Mouse (Mus musculus) layer of hippocampus, adult 11-12 months (tissue): ENCODE measurements around the gene Fsd2.

ENCODE experiments used
- DNase-seq: peaks from one replicate; pipeline ENCODE4 v3.0.0; 2022; ENCODE audit warnings: low spot score

Fsd2 gene

DNA sequence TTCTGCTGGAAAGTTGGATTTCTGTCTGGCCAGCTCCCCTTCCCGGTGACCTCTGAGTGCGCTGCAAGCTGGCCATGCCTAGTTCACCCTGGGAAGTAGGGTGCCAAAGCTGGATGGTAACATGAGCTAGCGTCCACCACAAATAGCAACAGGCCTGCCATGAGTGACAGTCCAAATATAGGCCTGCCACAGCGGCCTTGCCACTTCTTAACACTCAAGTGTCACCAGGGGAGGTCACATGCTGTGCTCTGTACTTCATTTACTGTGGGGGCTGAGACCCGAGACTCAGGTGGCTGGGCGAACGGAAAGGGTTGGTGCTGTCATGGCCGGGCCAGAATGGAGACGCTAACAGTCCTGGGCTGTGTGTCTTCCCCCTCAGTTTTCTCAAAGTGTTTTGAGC lies at the start of gene Fsd2:
Fsd2 (minus strand) TSS at position 53 of the 400 bp plus-strand sequence.
- DNase-seq = no peak

DNA sequence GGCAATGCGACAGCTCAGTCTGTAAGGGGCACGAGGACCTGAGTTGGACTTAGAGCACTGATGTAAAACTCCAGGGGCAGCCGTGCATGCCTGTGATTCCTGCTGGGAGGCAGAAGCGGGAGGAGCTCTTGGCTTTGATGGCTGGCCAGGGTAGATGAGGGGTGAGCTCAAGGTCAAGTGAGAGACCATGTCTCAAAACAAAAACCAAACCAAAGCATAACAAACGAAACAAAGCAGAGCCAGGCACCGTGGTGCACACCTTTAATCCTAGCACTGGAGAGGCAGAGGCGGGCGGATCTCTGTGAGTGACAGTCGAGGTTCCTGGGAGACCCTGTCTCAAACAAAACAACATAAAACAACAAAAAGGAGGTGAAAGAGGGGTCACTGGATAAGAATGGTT lies 48.3 kb upstream of the Fsd2 start:
- no peak for DNase-seq

DNA sequence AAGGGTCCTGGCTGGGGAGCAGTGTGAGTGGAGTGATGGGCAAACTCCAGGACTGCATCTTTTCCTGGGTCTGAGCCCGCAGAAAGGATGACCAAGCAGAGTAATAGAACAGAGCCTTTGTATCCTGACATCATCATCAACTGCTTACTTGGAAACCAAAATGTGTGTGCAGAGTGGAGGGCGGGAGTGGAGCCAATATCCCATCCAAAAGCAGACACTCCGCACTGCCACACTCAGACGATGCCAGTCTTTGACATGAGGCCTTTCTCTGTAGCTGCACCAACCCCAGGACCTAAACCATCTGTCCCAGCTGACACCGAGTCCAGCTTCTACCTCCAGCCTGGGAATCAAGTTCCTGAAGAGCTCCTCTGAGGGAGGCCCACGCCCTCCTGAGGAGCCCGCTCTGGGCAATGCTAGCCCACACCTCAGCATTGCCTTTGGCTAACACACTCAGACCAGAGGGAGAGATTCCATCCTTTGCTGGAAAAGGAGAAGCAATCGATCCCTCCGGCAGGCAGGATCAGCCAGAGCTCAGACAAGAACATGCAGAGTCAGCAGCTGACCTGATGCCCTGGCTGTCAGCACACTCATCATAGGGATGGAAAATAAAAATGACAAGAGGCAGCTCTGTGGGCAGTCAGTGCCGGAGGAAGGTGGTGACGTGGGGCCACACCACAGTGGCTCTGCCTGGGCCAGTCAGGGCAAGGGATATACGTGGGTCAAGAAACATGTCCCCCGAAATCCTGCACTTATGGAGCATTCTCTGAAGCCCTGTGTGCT lies 46.3 kb upstream of the Fsd2 start:
- DNase-seq = no peak

DNA sequence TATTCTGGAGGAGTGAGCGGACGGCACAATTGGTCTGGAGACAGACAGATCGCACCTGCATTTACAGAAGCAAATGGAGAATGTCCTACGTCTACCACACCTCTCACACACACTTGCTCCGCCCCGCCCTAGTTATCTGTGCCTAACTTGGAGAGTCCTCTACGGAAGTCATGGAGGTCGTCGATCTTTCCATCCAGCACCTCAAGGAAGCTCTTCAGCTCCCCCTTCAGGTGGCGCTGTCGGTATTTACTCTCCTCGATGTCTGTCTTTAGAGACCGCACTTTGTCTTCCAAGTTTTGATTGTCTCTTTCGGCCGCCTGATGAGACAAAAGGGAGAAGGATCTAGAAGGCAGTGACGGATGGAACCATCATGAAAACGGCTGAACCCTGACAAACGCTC lies 43.4 kb upstream of the Fsd2 start:
- DNase-seq = peak; percentile 21

DNA sequence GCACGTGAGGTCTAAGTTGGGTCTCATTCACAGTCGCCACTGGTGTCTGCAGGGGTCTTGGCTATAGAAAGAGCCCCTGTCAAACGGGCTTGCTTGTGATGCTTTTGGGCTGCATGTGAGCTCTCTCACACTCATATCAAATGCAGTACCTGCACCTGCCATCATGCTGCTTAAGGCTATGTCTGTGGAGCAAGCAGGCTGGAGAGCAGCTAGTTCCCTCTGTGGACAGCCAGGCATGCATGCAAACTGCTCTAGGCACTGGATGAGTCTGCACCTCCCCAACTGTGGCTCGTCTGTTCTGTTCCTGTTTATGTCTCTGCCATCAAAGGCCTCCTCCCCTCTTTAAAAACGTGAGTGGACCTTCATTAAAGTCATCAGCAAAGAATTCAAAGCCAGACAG lies 39.7 kb upstream of the Fsd2 start:
- DNase-seq = no peak

DNA sequence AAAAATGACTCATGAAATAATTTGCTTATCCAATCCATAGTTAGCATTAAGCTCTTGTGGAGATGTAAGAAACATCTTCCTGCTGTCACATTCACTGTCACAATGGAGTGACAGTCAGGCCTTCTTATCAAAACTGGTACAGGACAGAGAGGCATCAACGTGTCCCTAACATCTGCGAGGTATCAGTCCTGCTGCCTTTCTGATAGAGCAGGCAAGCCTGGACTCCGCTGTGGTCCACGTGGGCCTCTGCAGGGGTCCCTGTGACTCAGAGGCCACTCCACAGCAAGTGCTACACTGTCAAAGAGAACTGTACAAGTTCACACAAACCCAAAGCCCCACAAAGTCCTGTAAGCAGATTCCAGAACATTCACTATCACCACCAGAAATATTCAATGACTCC lies 38.7 kb upstream of the Fsd2 start:
- DNase-seq = no peak

DNA sequence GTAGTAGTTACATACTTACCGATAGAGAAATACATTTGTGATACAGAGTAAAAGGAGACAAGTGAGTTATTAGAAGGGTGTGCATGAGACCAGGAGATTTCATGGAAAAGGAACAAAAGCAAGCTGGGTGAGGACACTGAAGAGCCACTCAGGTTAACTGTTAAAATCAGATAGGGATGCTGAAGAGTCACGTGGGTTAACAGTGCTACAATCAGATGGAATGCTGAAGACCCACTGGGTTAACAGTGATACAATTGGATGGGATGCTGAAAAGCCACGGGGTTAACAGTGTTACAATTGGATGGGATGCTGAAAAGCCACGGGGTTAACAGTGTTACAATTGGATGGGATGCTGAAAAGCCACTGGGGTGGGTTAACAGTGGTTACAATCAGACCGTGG lies 38.2 kb upstream of the Fsd2 start:
- DNase-seq = no peak

DNA sequence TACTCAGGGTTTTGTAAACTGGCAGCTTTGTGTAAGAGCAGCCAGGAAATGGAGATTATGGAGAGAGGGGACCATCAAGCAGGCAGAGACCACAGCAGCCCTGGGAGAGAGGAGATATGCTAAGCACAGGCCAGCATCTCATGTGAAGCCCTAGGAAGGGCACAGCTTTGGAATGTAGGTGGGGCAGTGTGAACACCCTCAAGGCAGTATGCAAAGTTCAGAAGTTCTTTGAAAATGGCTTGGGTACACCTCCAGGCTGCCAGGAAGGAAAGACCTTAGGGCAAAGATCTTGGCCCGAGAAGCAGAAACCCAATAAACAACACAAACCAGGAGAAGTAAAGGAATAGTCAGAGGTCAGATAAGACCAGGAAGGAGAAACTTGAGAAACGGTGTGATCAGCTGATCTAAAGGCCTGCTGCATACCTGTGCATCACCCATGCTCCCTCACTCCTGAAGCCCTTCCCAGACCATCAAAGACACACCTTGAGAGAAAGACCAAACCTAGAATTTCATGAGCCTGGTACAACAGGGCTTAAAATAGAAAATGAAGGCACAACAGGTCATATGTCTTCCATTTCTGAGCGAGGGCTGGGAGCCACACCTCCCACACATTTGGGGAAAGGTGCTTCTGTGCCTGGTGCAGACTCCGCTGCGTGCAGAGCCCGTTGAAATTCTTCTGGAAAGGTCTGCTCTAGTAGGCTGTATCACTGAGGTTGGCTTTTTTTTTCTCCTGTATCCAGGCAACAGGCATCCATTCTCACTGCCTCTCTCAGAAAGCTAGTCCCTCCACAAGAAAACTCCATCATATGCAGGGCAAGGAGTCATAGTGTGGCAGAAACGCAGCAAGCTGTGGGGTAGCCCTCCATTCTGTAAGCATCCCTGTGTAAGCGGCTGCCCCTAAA lies 32.9 kb upstream of the Fsd2 start:
- DNase-seq = peak; percentile 18

DNA sequence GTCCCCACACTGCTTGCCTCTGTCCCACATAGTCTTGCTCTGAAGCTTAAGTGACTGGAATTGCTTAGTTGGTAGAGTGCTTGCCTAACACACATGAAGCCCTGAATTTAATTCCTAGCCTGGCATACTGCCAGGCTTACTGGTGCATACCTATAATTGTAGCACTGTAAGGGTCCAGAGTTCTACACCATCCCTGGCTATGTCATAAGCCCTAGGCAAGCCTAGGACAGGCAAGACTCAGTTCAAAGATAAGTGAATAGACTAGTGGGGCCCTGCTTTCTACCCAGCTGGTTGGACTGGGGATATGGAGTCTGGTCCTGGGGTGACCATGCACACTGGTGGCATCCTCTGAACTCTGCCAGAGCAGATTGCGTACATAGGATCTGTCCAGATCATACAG lies 30.9 kb upstream of the Fsd2 start:
- no peak for DNase-seq

DNA sequence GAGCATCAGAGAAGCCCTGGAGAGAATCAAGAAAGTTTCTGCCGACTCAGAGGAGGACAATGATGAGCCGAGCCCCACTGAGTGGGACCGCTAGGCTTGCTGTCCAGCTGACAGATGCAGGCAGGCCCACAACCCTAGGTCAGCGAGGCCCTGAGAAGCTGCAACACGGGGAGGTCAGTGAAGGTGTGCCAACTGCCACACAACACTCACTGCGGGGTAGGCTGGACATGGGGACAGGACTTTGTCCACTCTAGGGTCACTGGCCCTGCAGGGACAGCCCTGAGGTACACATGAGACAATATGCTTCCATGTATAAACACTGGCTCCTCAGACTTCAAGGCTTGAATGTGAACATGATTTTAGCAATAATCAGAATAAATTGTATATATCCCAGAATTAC lies 29.3 kb upstream of the Fsd2 start:
- DNase-seq = no peak

DNA sequence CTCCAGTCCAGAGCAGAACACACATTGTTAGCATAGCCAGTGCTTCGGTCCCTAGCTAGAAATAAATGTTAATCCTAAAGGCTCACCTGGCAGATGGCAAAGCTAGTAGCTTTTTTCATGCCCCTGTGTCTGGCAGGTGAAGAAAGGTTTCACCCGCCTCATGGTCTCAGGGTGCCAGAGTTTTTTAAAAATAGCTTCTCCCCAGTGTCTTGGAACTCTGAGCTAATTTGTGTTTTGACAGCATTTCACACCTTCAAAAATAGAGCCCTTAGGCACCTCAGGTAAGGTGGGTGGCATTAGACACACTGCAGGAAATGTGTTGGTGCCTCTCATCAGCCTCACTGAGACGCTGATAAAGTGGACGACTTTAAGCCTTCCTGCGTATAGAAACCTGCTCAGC lies 28.3 kb upstream of the Fsd2 start:
- DNase-seq = no peak

DNA sequence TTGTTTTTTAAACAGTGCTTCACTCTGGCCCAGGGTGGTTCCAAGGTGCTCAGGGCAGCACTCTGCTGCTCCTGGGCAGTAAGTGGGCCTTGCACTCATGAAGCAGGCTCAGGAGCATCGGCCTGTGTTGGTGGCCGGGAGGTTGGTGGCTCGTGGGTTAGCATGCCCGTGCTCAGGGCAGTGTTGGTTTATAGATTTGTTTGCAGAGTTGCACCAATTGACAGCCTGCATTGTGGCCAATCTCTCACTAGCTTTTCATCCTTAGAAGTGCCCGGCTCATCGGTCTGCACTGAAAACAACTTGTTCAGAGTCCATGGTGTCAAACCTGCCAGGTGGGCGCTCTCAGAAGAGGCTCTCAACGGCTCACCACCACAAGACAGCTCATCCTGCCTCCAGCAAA lies 26.6 kb upstream of the Fsd2 start:
- DNase-seq = no peak

DNA sequence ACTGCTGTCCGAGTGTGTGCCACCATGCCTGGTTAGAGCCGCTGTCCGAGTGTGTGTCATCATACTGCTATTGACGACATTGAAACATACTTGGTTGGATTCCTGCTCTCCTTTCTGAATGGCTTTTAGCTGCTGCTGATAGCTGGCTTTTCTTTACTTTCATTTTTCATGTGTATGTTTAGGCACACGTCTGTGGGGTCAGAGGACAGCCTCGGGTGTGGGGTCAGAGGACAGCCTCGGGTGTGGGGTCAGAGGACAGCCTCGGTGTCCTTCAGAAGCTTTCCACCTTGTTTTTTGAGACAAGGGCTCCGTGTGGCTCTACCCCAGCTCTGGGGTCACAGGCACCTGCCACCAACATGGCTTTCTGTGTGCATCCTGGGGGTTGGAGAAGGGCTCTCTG lies 25.9 kb upstream of the Fsd2 start:
- no peak for DNase-seq

DNA sequence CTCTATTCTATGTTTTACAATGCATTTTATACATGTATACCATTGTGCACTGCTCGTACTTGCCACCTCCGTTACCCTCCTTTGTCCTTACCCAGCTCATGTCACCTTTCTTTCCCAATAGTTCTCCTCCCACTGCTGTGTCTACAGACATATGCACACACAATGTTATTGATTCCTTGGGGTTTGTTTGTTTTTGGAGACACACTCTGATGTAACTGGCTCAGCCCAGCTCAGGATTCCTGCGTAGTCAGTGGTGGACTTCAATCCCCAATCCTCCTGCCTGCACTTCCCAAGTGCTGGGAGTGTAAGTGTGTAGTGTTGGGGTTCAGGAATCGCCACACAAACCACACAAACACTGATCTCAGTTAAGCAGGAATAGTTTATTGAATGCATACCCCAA lies 20.5 kb upstream of the Fsd2 start:
- DNase-seq = no peak

DNA sequence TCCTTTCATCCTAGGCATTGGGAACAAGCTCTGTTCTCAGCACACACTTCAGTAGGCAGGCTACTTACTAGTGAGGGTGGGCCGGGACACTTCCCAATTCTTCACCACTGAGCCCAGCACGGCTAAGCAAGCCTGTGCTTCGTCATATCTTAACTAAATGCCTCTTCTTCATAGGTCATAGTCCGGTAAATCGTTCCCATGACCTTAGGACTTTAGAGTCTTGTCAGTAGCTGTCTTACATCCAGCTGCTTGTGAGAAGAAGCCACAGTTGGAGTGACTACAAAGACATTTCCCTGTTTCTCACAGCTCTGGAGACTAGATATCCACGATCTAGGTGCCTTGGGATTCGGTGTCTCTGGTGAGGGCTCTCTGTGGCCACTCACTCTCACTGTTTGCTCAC lies 18.6 kb upstream of the Fsd2 start:
- no peak for DNase-seq

DNA sequence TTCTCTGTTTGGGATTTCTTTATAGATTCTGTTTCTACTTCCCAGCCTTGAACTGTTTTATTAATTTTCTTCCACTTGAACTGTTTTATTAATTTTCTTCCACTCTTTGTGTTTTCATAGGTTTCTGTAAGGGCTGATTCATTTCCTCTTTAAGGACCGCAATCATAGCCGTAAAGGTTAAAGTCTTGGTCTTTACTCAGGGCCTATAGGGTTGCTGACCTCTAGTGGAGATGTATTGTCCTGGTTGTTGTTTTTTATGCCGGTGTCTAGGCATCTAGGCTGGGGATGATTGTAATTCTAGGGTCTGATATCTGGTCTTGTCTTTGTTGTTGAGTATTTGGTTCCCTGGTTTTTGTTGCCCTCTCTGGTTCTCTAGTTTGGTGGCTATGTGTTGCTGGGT lies 16.8 kb upstream of the Fsd2 start:
- no peak for DNase-seq

DNA sequence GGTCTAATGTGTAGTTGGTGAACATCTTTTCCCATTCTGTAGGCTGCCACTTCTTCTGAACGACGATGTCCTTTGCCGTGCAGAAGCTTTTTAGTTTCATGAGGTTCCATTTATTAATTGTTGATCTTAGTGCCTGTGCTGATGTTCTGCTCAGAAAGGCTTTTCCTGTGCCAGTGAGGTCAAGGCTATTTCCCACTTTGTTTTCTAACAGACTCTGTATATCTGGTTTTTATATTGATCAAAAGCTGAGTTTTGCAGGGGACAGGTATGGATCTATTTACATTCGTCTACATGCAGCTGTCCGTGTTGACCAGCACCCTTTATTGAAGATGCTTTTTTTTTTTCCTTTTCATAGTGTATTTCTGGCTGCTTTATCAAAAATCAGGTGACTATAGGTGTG lies 12.6 kb upstream of the Fsd2 start:
- DNase-seq = no peak

DNA sequence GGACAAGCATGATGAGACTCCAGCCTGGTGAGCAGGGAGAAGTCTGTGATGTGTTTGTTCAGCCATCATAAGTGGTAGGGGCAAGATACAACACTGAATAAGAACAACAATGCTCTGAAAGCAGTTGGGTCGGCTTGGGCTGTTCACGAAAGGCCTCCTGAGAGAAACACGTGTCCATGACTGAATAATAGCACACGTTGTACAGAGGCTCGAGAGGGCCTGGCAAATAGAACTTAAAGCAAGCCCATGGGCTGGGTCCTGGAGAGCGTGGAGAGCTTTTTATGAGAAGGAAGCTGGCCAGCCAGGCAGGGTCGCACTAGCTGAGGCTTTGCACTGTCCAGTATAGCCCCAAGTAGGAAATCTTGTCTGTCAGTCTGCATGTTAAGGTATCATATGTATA lies 11.7 kb upstream of the Fsd2 start:
- DNase-seq = no peak

DNA sequence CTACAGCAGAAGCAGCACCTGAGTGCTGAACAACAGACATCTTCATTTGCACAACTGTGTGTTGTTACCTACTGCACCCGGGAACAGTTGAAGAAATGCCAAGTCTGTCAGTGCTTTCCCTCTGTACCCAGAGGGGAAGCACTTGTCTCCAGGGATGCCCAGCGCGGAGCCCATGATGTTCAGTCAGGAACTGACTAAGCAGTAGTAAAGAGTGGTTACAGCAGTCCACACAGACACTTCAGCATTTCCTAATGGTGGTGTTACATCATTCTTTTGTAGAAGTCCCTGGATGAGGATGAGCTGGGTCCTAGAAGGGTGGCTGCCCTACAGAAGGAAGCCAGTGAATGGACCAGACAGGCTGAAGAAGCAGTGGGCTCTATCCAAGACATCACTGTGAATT lies 11.1 kb upstream of the Fsd2 start:
- DNase-seq = no peak

DNA sequence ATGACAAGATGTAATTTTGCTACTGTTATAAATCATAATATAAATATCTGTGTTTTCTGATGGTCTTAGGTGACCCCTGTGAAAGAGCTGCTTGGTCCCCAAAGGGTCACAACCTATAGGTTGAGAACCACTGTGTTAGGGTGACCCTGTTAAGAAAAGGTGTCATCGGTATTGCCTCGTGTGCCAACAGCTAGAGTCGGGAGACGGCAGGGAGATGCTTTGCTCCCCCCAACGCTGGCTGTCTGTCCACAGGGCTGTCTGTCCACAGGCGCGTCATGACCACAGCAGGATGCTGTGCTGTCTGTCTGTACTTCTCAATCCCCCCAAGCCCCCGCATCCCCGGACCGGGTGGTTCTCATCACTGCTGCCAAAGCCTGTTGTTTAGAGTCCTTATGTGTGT lies 8.9 kb upstream of the Fsd2 start:
- DNase-seq = no peak

DNA sequence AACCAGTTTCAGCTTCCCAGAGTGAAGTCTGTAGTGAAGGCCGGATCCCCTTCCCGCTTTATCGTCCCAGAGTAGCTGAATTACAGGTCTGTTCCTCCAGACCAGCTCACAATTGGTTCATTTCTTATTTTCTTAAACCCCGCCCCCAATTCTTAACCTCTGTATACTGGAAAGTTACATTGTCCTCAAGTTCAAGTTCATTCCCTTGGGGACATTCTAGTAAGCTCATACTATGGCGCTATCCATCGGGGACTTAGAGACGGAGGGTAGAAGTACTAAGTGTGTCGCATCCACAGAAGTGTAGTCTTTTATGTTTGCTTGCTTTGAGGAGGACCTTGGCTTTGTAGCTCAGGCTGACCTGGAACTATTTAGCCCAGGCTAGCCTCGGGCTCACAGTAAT lies 7.1 kb upstream of the Fsd2 start:
- no peak for DNase-seq

DNA sequence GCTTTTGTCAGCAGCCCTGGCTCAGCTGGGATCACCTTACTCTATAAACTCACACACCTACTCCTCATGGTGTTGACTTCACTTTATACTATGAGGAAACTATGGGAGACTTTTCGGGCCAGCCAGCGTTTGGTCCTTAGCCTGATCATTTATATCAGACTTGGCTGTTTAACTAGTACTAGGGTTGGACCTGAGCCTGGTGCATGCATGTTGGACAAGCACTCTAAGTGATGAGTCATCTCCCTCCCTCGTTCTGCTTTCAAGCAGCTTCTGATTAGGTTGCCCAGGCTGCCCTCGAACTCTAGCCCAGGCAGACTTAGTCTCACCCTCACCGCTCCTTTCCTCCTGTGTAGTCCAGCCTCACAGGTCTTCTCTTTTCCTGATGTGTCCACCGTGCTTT lies 6.7 kb upstream of the Fsd2 start:
- DNase-seq = no peak

DNA sequence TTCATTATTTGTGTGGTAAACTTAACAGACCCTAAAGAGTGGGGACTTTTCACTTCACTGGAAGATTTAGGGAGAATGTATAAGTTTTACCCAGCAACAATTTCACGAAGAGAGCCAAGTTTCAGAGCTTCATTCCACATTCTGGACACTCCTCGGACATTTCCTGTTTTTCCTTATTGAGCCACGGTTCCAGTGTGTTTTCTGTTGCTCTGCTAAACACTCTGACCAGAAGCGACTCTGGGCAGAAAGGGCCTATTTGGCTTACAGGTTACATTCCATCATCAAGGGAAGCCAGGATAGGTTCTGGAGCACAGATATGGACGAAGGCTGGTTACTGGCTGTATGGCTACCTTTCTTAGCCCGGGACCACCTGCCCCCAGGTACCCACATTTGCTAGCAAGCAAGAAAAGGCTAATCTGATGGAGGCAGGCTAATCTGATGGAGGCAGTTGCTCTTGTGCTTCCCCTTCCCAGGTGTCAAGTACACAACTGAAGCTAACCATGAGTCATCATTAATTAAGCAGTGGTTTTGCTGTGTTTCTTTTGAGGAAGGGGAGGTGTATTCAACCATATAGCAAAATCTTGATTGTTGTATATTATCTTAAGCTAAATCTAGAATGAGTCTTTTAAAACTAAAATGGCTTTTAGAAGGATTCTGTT lies 6.0 kb upstream of the Fsd2 start:
- no peak for DNase-seq
